Mouse (Mus musculus) right cerebral cortex, postnatal 14 days (tissue): ENCODE results near the gene Nbl1.

Experiments used
- DNase-seq: peaks from one replicate; pipeline ENCODE4 v3.0.0; 2022

Gene Nbl1

GRCm38 (mm10) chr4:139092356-139093195 is at the start of gene Nbl1:
Nbl1 (minus strand) TSS chr4:139092993.
- DNase-seq, result peak; percentile 42

GRCm38 (mm10) chr4:139141785-139142184 is 49.0 kb upstream of the Nbl1 start:
- no peak for DNase-seq

GRCm38 (mm10) chr4:139140267-139140666 is 47.5 kb upstream of the Nbl1 start:
- DNase-seq, result no peak

GRCm38 (mm10) chr4:139136011-139136410 is 43.2 kb upstream of the Nbl1 start:
- DNase-seq, result no peak

- no peak for DNase-seq
These were observed 40.3 kb upstream of the Nbl1 start for GRCm38 (mm10) chr4:139133109-139133508.

GRCm38 (mm10) chr4:139131858-139132672 is 39.3 kb upstream of the Nbl1 start:
- DNase-seq, result no peak

- peak; percentile 99 for DNase-seq
These were observed 38.1 kb upstream of the Nbl1 start, which contains the start of gene Minos1 for GRCm38 (mm10) chr4:139130701-139131549. Minos1 (minus strand) TSS chr4:139131113.

GRCm38 (mm10) chr4:139129806-139130700 is 37.3 kb upstream of the Nbl1 start:
- peak; percentile 52 for DNase-seq

GRCm38 (mm10) chr4:139126475-139126874 is 33.7 kb upstream of the Nbl1 start:
- no peak for DNase-seq

- DNase-seq, result no peak
These were observed 32.1 kb upstream of the Nbl1 start for GRCm38 (mm10) chr4:139124940-139125339.

GRCm38 (mm10) chr4:139122557-139122956 is 29.8 kb upstream of the Nbl1 start:
- DNase-seq, result no peak

GRCm38 (mm10) chr4:139120998-139121397 is 28.2 kb upstream of the Nbl1 start:
- no peak for DNase-seq

- DNase-seq, result no peak
These were observed 27.6 kb upstream of the Nbl1 start for GRCm38 (mm10) chr4:139120281-139120814.

GRCm38 (mm10) chr4:139116356-139117063 is 23.7 kb upstream of the Nbl1 start:
- no peak for DNase-seq

GRCm38 (mm10) chr4:139115721-139116120 is 22.9 kb upstream of the Nbl1 start:
- no peak for DNase-seq

- no peak for DNase-seq
These were observed 19.7 kb upstream of the Nbl1 start for GRCm38 (mm10) chr4:139112482-139112881.

- DNase-seq, result no peak
These were observed 18.6 kb upstream of the Nbl1 start for GRCm38 (mm10) chr4:139111421-139111820.

GRCm38 (mm10) chr4:139110858-139111257 is 18.1 kb upstream of the Nbl1 start:
- DNase-seq, result no peak

- no peak for DNase-seq
These were observed 12.7 kb upstream of the Nbl1 start for GRCm38 (mm10) chr4:139105453-139105852.

GRCm38 (mm10) chr4:139101546-139101945 is 8.8 kb upstream of the Nbl1 start:
- no peak for DNase-seq

GRCm38 (mm10) chr4:139100326-139100725 is 7.5 kb upstream of the Nbl1 start:
- no peak for DNase-seq
